Comparison of ENCODE assay signal across 21 mouse cellular contexts in the genomic region with DNA sequence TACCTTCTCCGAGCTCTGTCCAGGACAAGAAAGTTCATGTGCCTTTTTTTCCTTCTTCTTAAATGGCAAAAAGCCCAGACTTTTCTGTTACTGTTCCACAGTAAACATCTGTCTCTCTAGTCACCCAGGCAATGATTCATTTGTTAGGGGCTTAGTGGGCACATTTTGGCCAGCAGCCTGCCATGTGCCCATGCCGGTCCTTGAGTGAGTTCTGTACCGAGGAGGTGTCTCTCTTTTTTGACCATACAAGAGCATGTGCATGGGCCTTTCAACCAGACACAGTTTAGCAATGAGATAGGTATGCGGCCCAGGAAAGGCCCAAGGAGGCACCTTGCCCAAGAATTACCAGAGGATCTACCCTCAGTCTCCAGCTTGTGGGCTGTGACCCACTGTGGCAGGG.
DNase-seq lines count a peak whose midpoint lies in the region; ATAC-seq and TF ChIP-seq lines count a peak whose summit lies in the region.
"Had no signal": no experiment of that assay in that cellular context is flagged by ENCODE, and none has a peak within 500 bp of the region (broad histone marks: within the 10 kb centered on the region; RNA-seq: fewer than 3 reads in every experiment).

No protein-coding gene starts in this region.

- no peaks in the 10 kb centered on the region for H3K4me1 ChIP-seq in forebrain, postnatal 0 days (ENCODE audit: insufficient read depth)
- H3K4me1 ChIP-seq in forebrain, embryonic 10.5 days, result no peaks in the 10 kb centered on the region
- no peaks in the 10 kb centered on the region for H3K4me1 ChIP-seq in lung, embryonic 14.5 days (ENCODE audit: insufficient read depth)
- H3K4me1 ChIP-seq in stomach, embryonic 15.5 days, result no peaks in the 10 kb centered on the region
- H3K4me1 ChIP-seq: forebrain, embryonic 12.5 days; heart, embryonic 15.5 days; hindbrain, embryonic 12.5 days; limb, embryonic 12.5 days; liver, embryonic 13.5 days; megakaryocyte, embryonic 14.5 days; neural tube, embryonic 12.5 days had no signal

- DNase-seq in forebrain, postnatal 0 days, result no peak
- DNase-seq in forebrain, embryonic 10.5 days (ENCODE audit: extremely low spot score, low spot score), result no peak
- peak; percentile 47 for DNase-seq in lung, embryonic 14.5 days
- DNase-seq in lung, postnatal 25 days (ENCODE audit: low spot score), result no peak
- DNase-seq in cerebellum, adult 8-10 months, result no peak
- DNase-seq: adrenal gland, postnatal 14 days; cerebellum, adult 9-10 months; gastrocnemius, adult 2 months; liver, embryonic 13.5 days; thymus, postnatal 36 days had no signal

- H3K4me3 ChIP-seq in forebrain, postnatal 0 days (ENCODE audit: low read depth, low read length), result no peak overlapping the region
- H3K4me3 ChIP-seq in forebrain, embryonic 10.5 days, result no peak overlapping the region
- no peak overlapping the region for H3K4me3 ChIP-seq in lung, embryonic 14.5 days (ENCODE audit: low read depth, low read length)
- H3K4me3 ChIP-seq in C2C12 (ENCODE audit: insufficient read depth, poor library complexity, severe bottlenecking), result no peak overlapping the region
- H3K4me3 ChIP-seq in stomach, embryonic 15.5 days (replicated peaks), result no peak overlapping the region
- H3K4me3 ChIP-seq: forebrain, embryonic 12.5 days; gastrocnemius, adult 2 months; heart, embryonic 15.5 days; hindbrain, embryonic 12.5 days; limb, embryonic 12.5 days; liver, embryonic 13.5 days; megakaryocyte, embryonic 14.5 days; neural tube, embryonic 12.5 days had no signal

- H3K4me2 ChIP-seq in forebrain, postnatal 0 days (ENCODE audit: low read depth), result no peak overlapping the region
- no peak overlapping the region for H3K4me2 ChIP-seq in lung, embryonic 14.5 days
- H3K4me2 ChIP-seq in stomach, embryonic 15.5 days, result no peak overlapping the region
- H3K4me2 ChIP-seq: forebrain, embryonic 12.5 days; heart, embryonic 15.5 days; hindbrain, embryonic 12.5 days; limb, embryonic 12.5 days; liver, embryonic 13.5 days; neural tube, embryonic 12.5 days had no signal

- no peaks in the 10 kb centered on the region for H3K36me3 ChIP-seq in forebrain, postnatal 0 days (ENCODE audit: insufficient read depth)
- no peaks in the 10 kb centered on the region for H3K36me3 ChIP-seq in forebrain, embryonic 10.5 days (replicated peaks)
- no peaks in the 10 kb centered on the region for H3K36me3 ChIP-seq in lung, embryonic 14.5 days (ENCODE audit: insufficient read depth)
- H3K36me3 ChIP-seq in C2C12 (ENCODE audit: control insufficient read depth, insufficient read depth), result no peaks in the 10 kb centered on the region
- no peaks in the 10 kb centered on the region for H3K36me3 ChIP-seq in stomach, embryonic 15.5 days
- H3K36me3 ChIP-seq: forebrain, embryonic 12.5 days; G1E; heart, embryonic 15.5 days; hindbrain, embryonic 12.5 days; limb, embryonic 12.5 days; liver, embryonic 13.5 days; neural tube, embryonic 12.5 days had no signal

- H3K27me3 ChIP-seq in forebrain, postnatal 0 days (ENCODE audit: insufficient read depth, low read length), result no peaks in the 10 kb centered on the region
- H3K27me3 ChIP-seq in forebrain, embryonic 10.5 days (ENCODE audit: poor library complexity, severe bottlenecking), result no peaks in the 10 kb centered on the region
- H3K27me3 ChIP-seq in lung, embryonic 14.5 days (ENCODE audit: insufficient read depth, low read length), result no peaks in the 10 kb centered on the region
- H3K27me3 ChIP-seq in C2C12 (ENCODE audit: control insufficient read depth, insufficient read depth, insufficient read length), result no peaks in the 10 kb centered on the region
- H3K27me3 ChIP-seq in stomach, embryonic 15.5 days (replicated peaks), result no peaks in the 10 kb centered on the region
- H3K27me3 ChIP-seq: forebrain, embryonic 12.5 days; heart, embryonic 15.5 days; hindbrain, embryonic 12.5 days; limb, embryonic 12.5 days; liver, embryonic 13.5 days; megakaryocyte, embryonic 14.5 days; neural tube, embryonic 12.5 days had no signal

- no peaks in the 10 kb centered on the region for H3K79me3 ChIP-seq in C2C12 (ENCODE audit: low read depth)

- H3K79me2 ChIP-seq in C2C12 (ENCODE audit: control insufficient read depth, insufficient read depth), result no peaks in the 10 kb centered on the region

- ATAC-seq in forebrain, postnatal 0 days, result peak; percentile 56
- no peak for ATAC-seq in lung, embryonic 14.5 days (ENCODE audit: insufficient read depth)
- ATAC-seq in stomach, embryonic 15.5 days (ENCODE audit: insufficient read depth, low FRiP score, low read depth), result peak; percentile 27; the same call in 1 of the 2 replicates
- ATAC-seq: CD4-positive, CD25-positive, alpha-beta regulatory T cell, adult 4 months; intestine, embryonic 16.5 days had no signal

- TF ChIP-seq CTCF in forebrain, postnatal 0 days (IDR thresholded peaks at IDR 0.05; ENCODE audit: low read depth), result no peak
- TF ChIP-seq CTCF in lung, embryonic 14.5 days (IDR thresholded peaks at IDR 0.05; ENCODE audit: low read depth), result no peak
- TF ChIP-seq CTCF in C2C12 (IDR thresholded peaks at IDR 0.05; ENCODE audit: control insufficient read depth, insufficient read depth, insufficient read length), result no peak

- 46% methylated on average over 4 of the region's 4 CpGs for WGBS in forebrain, postnatal 0 days
- WGBS in forebrain, embryonic 10.5 days, result 90% methylated on average over 4 of the region's 4 CpGs
- WGBS in lung, embryonic 14.5 days, result 60% methylated on average over 4 of the region's 4 CpGs
- 62% methylated on average over 4 of the region's 4 CpGs for WGBS in stomach, embryonic 15.5 days

- no peak overlapping the region for H3K27ac ChIP-seq in forebrain, postnatal 0 days (ENCODE audit: low read depth, low read length)
- H3K27ac ChIP-seq in forebrain, embryonic 10.5 days, result no peak overlapping the region
- H3K27ac ChIP-seq in lung, embryonic 14.5 days (ENCODE audit: low read depth), result 0 out of 2 replicates have a peak overlapping the region, but pooled peaks have one; percentile 8
- no peak overlapping the region for H3K27ac ChIP-seq in stomach, embryonic 15.5 days
- H3K27ac ChIP-seq: forebrain, embryonic 12.5 days; gastrocnemius, adult 2 months; heart, embryonic 15.5 days; hindbrain, embryonic 12.5 days; limb, embryonic 12.5 days; liver, embryonic 13.5 days; neural tube, embryonic 12.5 days had no signal

- H3K9ac ChIP-seq in forebrain, postnatal 0 days, result no peak overlapping the region
- H3K9ac ChIP-seq in lung, embryonic 14.5 days, result no peak overlapping the region
- H3K9ac ChIP-seq in stomach, embryonic 15.5 days, result no peak overlapping the region
- H3K9ac ChIP-seq: forebrain, embryonic 12.5 days; heart, embryonic 15.5 days; hindbrain, embryonic 12.5 days; limb, embryonic 12.5 days; liver, embryonic 13.5 days; neural tube, embryonic 12.5 days had no signal

- H3K9me3 ChIP-seq in forebrain, postnatal 0 days (ENCODE audit: low read length), result no peaks in the 10 kb centered on the region
- H3K9me3 ChIP-seq in forebrain, embryonic 10.5 days, result no peaks in the 10 kb centered on the region
- H3K9me3 ChIP-seq in lung, embryonic 14.5 days (ENCODE audit: low read depth, low read length), result no peaks in the 10 kb centered on the region; the same call in 1 of the 2 replicates
- no peaks in the 10 kb centered on the region for H3K9me3 ChIP-seq in stomach, embryonic 15.5 days
- H3K9me3 ChIP-seq: forebrain, embryonic 12.5 days; G1E; heart, embryonic 15.5 days; hindbrain, embryonic 12.5 days; limb, embryonic 12.5 days; liver, embryonic 13.5 days; megakaryocyte, embryonic 14.5 days; neural tube, embryonic 12.5 days had no signal

- no peak overlapping the region for H3ac ChIP-seq in C2C12 (ENCODE audit: control insufficient read depth, insufficient read length, low read depth)

TF ChIP-seq in C2C12, 6 proteins besides CTCF, POLR2A, EP300 and RAD21:
- TF ChIP-seq FOSL1 (IDR thresholded peaks at IDR 0.05; ENCODE audit: insufficient read depth, low read length, poor library complexity, severe bottlenecking), result peak; percentile 54
- TF ChIP-seq MYOD1 (IDR thresholded peaks at IDR 0.05; ENCODE audit: control insufficient read depth, insufficient read length, low read depth), result no peak
- TF ChIP-seq MYOG (IDR thresholded peaks at IDR 0.05; ENCODE audit: control insufficient read depth, extremely low read depth, insufficient read length), result no peak
- TF ChIP-seq MAX (IDR thresholded peaks at IDR 0.05), result peak; percentile 78
- peak; percentile 18 for TF ChIP-seq USF1 (IDR thresholded peaks at IDR 0.05; ENCODE audit: low read depth)
